Mouse (Mus musculus): ENCODE measurements around the gene Nae1.
"Not testable (repeated sequence)": the region's sequence is repeated elsewhere in the genome, so short reads cannot be mapped to it uniquely, and the experiment has no call there.

Nae1 gene

DNA sequence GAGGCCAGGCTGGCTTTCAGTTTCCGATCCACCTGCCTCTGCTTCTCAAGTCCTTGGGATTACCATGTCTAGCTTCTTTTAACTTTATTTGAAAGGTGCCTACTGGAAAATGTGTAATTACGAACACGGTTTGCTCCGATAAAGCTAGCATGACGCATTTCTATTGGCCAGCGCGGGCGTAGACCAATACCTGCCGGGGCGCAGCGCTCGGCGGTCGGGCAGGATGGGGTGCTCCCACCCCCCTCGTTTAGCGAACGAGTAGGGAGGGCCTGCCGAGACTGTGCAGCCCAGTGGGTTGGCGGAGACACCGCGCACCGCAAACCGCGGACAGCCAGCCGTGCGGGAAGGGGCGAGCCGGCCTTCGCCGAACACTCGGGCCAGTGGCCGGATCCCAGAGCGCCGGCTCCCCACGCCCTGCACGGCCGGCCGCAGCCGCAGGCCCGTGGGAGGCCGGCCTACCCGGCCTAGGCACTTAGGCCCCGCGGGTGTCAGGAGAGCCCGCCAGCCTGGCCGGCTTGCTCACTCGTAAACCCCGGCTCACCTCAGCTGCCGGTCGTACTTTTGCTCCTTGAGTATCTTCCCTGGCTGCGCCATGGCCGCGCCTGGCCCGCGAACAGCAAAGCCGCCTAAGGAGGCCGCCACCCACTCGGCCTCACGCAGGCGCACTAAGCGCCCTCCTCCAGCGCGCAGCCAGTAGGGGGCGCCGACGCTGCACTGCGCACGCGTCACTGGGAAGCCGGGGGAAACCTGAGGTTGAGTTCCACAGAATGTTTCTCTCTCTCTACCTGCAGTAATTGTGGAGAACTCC, at the start of gene Nae1, which contains the start of gene Car7:
TSS of gene Nae1 (minus strand) at position 667 of the 808 bp plus-strand sequence.
TSS of gene Car7 (plus strand) at position 719 of the 808 bp plus-strand sequence.
- DNase-seq (ENCODE audit: low spot score): peak; percentile 89

DNA sequence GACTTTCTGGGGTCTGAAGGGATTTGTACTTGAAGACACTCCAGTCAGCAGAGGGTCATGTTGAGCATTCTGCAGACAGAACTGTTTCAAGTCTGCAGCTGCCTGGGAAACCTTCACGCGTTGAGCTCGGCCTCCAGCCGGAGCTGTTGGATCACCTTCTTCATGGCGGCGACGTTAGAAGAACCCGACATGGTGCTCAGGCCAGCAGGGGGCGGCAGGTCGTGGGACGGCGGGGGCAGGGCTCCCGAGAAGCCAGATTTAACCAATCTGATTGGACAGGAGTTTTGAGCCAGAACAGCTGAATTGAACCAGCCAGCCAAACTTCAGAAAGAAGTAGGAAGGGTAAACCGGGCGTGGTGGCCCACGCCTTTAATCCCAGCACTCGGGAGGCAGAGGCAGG, 43.2 kb upstream of the Nae1 start:
- not testable (repeated sequence) for DNase-seq (ENCODE audit: low spot score)

DNA sequence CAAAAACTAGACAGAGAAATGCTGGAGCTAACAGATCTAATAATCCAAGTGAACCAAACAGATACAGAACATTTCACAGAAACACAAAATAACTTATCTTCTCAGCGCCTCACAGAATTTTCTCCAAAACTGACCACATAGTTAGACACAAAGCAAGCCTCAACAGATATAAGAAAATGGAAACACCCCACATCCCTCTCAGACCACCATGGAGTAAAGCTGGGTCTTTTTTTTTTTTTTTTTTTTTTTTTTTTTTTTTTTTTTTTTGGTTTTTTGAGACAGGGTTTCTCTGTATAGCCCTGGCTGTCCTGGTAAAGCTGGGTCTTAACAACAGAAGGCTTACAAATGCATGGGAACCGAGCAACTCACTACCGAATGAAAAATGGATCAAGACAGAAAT, 42.4 kb upstream of the Nae1 start:
- no peak for DNase-seq (ENCODE audit: low spot score)

DNA sequence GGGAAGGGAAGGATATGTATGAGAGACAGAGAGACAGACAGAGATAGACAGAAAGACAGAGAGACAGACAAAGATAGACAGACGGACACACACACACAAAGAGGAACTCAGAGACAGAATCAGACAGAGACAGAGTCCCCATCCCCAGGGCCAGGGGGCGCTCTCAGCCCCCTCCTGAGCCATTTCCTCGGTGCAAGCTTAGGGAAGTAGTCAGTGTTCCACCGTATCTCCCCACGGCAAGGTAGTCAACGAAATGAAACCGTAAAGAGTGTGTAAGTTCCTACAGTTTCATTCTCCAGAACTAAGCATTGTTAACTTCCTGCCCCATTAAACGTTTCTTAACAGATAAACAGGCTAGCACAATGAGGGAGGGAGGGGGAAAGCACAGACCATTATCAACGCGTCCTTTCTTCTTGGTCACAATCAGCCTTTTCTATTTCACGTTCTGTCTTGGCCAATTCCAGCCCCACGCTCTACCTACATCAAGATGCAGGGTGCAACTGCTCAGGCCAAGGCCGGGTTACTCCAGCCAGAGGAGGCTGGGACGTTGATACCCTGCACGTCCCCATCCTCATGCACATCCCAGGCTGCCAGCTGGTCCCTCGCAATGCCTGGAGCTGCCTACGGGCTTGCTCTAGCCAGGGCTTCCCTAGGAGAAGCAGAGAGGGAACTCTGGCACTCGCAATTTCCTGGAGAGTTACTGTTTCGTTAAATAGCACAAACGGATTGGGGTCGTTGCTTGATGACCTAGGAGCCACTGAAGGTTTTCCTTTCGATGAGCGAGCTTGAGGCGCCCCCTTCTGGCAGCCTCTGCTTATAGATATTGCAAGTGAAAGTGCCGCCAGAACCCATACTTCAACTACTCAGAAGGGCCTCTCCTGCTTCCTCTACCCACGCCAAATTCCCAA, 36.3 kb upstream of the Nae1 start:
- peak; percentile 53 for DNase-seq (ENCODE audit: low spot score)

DNA sequence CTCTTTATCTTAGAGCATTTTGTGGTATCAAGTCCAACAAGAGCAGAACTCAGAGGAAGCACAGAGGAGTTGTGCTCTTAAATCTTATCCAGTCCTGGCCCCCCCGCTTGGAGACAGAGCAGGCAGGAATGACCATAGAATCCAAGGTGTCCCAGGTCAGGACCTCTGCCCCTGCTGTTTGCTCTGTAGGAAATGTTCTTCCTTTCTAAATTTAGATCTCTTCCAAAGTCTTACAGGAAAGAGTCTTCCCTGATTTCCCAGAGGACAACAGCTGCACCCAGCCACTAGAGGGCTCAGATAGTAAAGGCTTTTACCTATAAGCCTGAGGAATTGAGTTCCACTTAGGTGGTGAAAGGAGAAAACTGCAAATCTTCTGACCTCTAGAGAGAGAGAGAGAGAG, 35.1 kb upstream of the Nae1 start:
- no peak for DNase-seq (ENCODE audit: low spot score)

DNA sequence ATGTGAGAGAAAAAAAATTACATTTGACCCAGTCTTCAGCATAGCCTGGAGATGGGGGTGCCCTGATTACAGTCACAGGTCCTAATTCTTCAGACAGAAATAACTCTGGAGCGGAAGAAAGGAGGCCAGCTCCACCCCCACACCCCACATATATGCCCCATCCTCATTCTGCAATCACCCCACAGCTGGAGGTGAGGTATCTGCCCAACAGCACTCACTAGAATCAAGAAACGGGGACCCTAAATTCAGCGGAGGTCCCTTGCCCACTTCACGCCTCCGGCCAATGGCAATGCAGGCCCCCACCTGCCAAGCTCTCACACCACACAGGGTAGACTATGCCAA, 31.0 kb upstream of the Nae1 start:
- no peak for DNase-seq (ENCODE audit: low spot score)

DNA sequence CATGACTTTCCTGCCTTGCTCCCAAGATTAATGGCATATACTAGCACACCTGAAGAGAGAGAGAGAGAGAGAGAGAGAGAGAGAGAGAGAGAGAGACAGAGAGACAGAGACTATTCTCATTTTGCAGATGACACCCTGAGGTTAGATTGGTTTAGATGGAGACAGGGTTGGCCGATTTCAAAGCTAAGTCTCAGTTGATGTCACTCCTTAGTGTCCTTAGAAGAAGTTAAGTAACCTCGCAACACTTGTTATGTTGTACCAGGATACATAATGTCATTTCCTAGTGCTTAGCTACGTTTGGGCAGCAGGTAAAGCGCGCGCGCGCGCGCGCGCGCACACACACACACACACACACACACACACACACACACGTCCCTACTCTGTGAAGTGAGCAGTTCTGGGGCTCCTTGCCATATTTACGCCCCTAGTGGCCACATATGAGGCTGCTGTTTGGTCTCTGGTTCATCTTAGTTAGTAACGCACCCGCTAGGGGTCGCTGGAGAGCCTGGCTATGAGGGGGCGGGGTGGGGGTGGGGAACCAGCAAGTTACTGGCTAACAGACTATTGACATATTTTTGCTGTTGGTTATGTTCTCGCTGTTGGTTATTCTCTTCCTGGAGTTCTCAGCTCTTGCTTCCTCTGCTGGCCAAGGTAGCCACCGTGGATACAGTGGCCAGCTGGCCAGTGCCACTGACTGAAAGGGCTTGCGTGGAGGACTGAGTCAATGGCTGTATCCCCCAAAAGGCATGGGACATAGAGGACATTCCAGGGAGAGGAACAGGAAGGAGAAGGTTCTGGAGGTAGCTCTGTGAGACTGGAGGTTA, 30.4 kb upstream of the Nae1 start:
- peak; percentile 40 for DNase-seq (ENCODE audit: low spot score)

DNA sequence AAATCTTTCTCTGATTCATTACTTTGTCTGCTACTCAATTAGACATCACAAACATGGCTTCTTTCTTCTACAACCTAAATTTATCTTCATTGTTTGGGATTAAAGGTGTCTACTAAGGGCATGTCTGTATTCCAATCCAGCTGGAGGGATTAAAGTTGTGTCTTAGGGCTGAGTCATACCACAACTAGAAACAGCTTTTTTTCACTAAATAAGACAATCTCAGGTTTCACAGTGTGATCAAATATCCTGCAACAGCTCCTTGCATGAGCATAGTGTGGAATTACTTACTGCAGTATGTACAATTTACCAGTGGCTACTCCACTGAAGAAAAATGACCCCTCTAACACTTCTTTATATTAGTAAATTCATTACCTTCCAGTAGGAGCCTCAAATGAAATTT, 26.3 kb upstream of the Nae1 start:
- no peak for DNase-seq (ENCODE audit: low spot score)

DNA sequence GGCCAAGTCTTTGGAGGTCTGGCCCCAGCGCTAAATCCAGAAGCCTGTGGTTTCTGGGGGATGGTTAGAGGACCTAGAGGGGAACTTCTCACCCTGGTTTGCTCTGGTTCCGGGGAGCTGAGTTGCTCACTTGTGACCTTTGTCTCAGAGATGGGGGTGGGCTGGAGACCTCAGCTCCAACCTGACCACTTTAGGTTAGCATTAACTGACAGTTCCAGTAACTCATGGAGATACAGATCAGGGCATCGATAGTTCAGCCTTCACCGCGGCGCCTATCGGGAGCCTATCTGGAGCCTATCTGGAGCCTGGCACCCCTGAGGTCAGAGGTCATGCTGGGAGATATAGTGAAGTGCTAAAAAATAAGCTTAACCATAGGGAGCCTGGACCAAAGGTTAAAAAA, 22.8 kb upstream of the Nae1 start:
- no peak for DNase-seq (ENCODE audit: low spot score)

DNA sequence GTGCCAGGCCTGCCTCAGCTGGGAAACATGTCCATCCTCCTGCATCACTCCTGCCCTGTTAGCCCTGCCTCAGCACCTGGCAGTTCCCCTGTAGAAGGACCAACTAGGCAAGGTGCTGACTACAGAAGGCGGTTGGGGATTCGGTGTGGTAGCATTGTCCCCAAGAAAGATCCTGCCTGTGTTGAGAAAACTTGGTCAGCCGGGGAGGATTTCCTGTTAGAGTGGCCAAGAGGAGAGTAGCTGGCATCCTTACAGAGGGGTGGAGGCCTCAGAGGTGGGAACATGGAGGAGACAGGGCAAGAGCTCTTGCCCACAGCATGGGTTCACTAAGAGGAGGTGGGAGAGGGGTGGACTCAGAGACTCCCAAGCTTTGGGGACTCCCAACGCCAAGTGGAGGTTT, 20.8 kb upstream of the Nae1 start:
- DNase-seq (ENCODE audit: low spot score): no peak

DNA sequence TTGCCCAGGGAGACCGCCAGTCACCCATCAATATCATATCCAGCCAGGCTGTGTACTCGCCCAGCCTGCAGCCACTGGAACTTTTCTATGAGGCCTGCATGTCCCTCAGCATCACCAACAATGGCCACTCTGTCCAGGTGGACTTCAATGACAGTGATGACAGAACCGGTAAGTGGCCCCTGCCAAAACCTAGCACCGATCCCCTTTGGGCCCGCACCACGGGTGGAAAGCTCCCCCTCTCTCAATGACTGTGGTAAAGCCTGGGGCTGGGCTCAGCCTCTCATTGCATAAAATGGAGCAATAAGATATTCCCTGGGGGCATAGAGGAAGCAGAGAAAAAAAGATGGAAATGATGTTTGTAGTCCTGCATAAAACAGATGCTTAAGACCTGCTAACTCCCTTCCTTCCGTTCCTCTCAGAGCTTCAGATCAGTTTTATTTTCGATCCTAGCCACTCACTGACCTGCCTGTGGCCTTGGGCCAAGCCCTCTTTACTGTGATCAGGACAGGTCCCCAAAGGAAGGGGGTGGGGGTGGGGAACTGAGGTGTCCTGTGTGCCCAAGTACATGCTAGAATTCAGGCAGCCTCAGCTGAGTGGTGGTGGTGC, 9.1 kb upstream of the Nae1 start:
- no peak for DNase-seq (ENCODE audit: low spot score)

DNA sequence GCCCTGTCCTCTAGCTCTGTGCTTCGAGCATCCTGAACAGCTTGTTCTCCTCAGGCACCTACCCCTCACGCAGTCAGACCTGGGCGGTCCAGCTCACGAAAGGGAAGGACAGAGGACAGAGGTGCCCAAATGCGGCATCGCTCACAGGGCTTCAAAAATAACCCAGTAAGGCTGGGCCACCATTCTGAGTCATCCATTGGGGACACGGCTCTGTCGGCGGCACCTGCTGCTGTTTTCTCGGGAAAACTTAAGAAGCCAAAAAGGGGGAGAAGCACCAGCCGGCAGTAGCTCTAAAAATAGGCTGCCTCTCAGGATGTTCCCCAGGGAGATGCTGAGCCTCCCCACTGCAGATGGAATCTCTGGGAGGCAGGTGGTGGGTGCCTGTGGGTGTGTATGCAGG, 7.7 kb upstream of the Nae1 start:
- no peak for DNase-seq (ENCODE audit: low spot score)

DNA sequence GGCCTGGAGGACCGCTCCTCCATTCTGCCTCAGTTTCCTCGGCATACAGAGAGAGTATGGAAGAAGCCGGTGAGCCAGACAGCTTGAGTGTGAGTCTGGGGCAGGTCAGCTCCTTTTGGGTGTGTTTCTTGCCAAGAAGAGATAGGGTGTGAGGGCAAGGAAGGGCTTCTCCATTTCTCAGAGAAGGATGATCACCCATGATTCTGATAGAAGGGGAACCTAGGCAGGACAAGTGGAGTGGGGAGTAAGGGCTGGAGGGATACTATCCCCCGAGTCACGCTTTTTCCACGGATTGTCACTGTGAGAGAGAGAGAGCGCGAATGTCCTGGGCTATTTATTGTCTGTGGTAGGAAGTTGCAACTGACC, 7.1 kb upstream of the Nae1 start:
- no peak for DNase-seq (ENCODE audit: low spot score)

DNA sequence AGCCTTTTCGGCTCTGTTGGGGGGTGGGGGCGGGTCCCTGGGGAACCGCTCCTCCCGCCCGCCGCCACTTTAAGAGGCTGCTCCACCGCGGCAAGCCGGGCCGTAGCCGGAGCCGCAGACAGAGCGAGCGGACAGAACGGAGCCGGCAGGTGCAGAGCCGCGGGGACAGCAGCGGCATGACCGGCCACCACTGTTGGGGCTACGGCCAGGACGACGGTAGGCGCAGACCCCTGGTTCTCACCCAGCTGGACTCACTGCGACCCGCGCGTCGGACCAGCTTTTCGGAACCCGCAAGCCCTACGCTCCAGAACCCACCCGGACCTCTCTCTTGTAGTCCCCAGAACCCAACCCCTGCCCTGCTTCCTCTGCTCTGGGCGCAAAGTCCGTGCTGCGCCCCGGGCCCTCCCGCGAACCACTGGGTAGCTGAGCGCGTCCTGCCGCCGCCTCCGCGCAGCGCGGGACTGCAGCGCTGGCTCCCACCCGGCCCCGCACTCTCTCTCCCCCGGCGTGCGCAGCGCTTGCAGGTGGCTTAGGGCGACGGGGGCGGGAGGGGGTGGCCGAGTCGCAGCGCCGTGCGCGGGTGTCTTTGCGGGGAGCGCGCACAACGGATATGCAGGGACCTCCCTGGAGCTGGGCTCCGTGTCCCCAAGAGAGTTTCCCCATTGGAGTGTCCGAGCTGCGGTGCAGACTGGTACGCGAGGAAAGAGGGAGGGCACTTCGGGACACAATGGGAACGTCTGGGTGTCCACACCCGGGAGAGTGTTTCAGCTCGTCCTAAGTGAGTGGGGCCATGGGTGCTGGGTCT, 6.5 kb upstream of the Nae1 start:
- no peak for DNase-seq (ENCODE audit: low spot score)

DNA sequence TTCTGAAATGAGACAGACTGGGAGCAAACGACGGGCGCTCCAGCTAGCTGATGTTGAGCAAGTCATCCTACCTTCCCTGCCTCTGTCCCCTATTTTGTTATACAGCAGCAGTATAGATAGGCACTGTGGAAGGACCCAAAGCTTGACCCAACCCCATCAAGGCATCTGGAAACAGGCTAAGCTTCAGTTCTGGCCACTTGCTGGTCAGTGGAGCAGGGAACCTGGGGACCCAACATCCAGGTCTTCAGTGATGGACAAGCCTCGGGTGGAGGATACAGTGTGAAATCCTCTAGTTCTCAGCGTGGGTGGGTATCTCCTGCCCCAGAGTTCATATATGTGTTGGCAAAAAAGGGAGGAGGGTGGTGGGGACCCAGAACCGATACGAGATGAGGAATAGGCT, 5.8 kb upstream of the Nae1 start:
- no peak for DNase-seq (ENCODE audit: low spot score)

DNA sequence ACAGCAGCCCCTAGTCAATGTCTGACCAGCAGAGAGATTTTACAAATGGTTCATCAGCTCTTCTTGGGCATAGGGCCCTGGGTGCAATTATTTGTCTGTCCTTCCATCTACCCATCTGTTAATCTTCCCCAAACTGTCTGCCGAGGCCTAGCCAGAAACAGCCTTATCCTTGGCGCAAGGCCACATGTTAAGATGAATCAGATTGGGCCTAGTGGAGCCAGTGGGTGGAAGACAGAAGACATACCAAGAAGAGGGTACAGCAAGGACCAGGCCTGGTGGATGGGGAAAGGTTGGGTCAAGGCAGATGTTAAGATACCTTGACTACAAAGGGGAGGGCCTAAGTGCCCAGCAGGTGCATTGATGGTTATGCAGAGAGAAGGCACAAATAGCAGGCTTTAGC, 5.1 kb upstream of the Nae1 start:
- DNase-seq (ENCODE audit: low spot score): no peak

DNA sequence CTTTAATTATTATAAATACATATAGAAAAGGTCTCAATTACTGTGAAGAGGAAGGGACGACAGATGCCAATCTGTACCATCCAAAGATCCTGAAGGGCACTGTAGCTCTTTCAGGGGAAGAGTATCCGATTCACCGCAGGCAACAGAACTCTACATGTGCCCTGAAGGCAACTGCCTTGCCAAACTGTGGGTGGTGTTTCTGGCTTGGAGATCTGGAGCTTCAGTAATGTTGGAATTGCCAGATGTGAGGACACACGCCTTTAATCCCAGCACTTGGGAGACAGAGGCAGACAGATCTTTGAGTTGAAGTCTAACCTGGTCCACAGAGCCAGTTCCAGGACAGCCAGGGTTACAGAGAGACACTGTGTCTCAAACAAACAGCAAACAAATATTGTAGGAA, 4.5 kb upstream of the Nae1 start:
- no peak for DNase-seq (ENCODE audit: low spot score)

DNA sequence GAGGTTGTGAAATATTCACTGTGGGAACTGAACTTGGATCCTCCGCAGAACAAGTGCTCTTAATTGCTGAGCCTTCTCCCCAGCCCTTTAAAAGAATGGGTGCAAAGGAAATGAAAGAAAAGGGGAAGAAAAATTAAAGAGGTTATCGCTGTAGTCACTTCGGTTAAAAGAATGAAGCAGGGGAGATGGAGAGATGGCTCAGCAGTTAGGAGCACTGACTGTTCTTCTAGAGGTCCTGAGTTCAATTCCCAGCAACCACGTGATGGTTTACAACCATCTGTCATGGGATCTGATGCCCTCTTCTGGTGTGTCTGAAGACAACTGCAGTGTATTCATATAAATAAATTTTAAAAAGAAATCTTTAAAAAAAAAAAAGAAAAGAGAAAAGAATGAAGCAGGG, 1.6 kb upstream of the Nae1 start:
- no peak for DNase-seq (ENCODE audit: low spot score)

DNA sequence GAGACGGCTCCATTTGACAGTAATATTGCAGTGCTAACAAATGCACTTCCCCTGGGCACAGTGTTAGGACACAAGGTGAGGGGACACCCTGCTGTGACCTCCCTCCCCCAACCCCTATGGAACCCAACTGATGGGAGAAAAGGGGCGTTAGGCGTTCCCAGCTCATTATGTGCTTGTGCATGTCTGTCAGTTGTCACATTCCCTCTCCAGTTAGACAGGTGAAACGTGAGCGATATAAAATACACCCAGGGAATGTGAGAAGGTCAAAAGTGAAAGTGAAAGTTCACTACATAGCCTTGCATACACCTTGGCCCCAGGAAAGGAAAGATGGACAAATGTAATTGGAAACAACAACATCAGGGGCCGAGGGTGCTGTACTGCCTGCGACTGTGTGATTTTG, 941 bp upstream of the Nae1 start:
- no peak for DNase-seq (ENCODE audit: low spot score)

DNA sequence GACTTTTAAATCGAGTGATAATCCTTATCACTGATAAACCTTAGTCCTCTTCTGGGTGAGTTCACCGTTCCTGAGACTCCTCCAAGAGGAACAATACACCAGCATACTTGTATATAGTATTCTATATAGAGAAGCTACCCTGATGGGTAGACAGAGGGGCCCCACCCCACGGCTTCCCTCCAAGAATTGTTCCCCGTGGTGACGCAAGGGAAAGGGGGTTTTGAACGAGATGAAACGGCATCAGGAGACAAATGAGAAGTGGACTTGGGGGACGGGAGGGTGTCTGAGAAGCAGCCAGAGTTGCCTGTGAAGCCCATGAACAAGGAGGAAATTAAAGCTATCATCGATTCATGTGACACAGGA, 323 bp upstream of the Nae1 start:
- DNase-seq (ENCODE audit: low spot score): no peak

DNA sequence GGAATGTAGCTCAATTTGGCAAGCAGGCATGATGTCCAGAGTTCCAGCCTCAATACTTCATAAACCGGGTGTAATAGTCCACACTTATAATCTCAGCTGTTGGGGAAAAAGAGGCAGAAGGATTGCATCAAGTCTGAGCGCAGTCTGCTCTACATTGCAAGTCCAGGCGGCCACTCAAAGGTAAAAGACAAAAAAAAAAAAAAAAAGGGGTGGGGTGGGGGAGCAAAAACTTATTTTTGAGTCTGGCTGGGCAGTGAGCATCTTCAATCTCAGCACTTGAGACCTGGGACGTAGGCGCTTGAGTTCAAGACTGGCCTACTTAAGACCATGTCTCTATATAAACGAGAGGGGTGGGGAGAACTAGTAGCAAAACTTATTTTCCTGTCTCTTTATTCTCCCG, 886 bp downstream of the Nae1 start:
- no peak for DNase-seq (ENCODE audit: low spot score)
